Mouse (Mus musculus): ENCODE results near the gene Dis3l.

GRCm38 (mm10) chr9:64273757-64274156, 67.3 kb downstream of the Dis3l start:
- TF ChIP-seq POLR2A (IDR thresholded peaks at IDR 0.05; ENCODE audit: low read depth, low read length), result no peak
- no peak for TF ChIP-seq CTCF (IDR thresholded peaks at IDR 0.05; ENCODE audit: borderline replicate concordance, insufficient read depth, low read length)
